11 mouse cellular contexts compared by ENCODE assay signal in genomic region chr7:112375900-112376299, GRCm38 (mm10). TPM values are rescaled to one million over a fixed set of nuclear protein-coding genes. Genes with fewer than 3 reads are reported as not detected.
DNase-seq lines count a peak whose midpoint lies in the region; ATAC-seq and TF ChIP-seq lines count a peak whose summit lies in the region.
"Had no signal": no experiment of that assay in that cellular context is flagged by ENCODE, and none has a peak within 500 bp of the region (broad histone marks: within the 10 kb centered on the region; RNA-seq: fewer than 3 reads in every experiment).

No protein-coding gene starts in this region.

- TF ChIP-seq EP300 in heart, adult 2 months (IDR thresholded peaks at IDR 0.05; ENCODE audit: insufficient read depth, low read depth, low read length) = no peak
- TF ChIP-seq EP300 in ES-Bruce4 (IDR thresholded peaks at IDR 0.05; ENCODE audit: insufficient read depth, low read depth, low read length) = 0 out of 2 replicates have a peak, but pooled peaks have one; percentile 36

- no peaks in the 10 kb centered on the region for H3K27me3 ChIP-seq in heart, embryonic 15.5 days
- H3K27me3 ChIP-seq in heart, adult 2 months (ENCODE audit: control insufficient read depth, insufficient read depth, low read length) = no peaks in the 10 kb centered on the region
- no peaks in the 10 kb centered on the region for H3K27me3 ChIP-seq in ES-Bruce4 (ENCODE audit: control insufficient read depth, insufficient read depth, low read length, poor library complexity, severe bottlenecking)
- no peaks in the 10 kb centered on the region for H3K27me3 ChIP-seq in embryonic facial prominence, embryonic 11.5 days (ENCODE audit: control insufficient read depth, insufficient read depth, low read length)
- no peaks in the 10 kb centered on the region for H3K27me3 ChIP-seq in hindbrain, postnatal 0 days (ENCODE audit: insufficient read depth, low read length)
- H3K27me3 ChIP-seq: embryonic facial prominence, embryonic 13.5 days had no signal

- intact Hi-C loops in heart, adult 2 months (cut with DNase I) = loop anchor here (2.0 kb wide), 1 partner anchor 493 kb away; no protein-coding TSS in a partner anchor

- no peak overlapping the region for H3K4me2 ChIP-seq in heart, embryonic 15.5 days
- H3K4me2 ChIP-seq in embryonic facial prominence, embryonic 11.5 days (ENCODE audit: low read depth, low read length) = no peak overlapping the region
- H3K4me2 ChIP-seq in hindbrain, postnatal 0 days (ENCODE audit: low read depth, low read length) = no peak overlapping the region
- H3K4me2 ChIP-seq: embryonic facial prominence, embryonic 13.5 days had no signal

- H3K9ac ChIP-seq in heart, embryonic 15.5 days = no peak overlapping the region
- H3K9ac ChIP-seq in heart, adult 2 months (ENCODE audit: low read depth, low read length) = no peak overlapping the region
- H3K9ac ChIP-seq in ES-Bruce4 (ENCODE audit: low read depth, poor library complexity, severe bottlenecking) = no peak overlapping the region
- H3K9ac ChIP-seq in embryonic facial prominence, embryonic 11.5 days (replicated peaks; ENCODE audit: low read length) = no peak overlapping the region
- H3K9ac ChIP-seq in hindbrain, postnatal 0 days (replicated peaks; ENCODE audit: low read length) = no peak overlapping the region
- H3K9ac ChIP-seq: embryonic facial prominence, embryonic 13.5 days had no signal

- H3K4me1 ChIP-seq in heart, embryonic 15.5 days (replicated peaks) = peaks cover 31% of the 10 kb centered on the region
- H3K4me1 ChIP-seq in heart, adult 2 months (ENCODE audit: control insufficient read depth, insufficient read depth, low read length) = peaks cover 2% of the 10 kb centered on the region; the same call in 1 of the 2 replicates
- H3K4me1 ChIP-seq in ES-Bruce4 (ENCODE audit: control insufficient read depth, insufficient read depth, low read length) = no peaks in the 10 kb centered on the region
- no peaks in the 10 kb centered on the region for H3K4me1 ChIP-seq in embryonic facial prominence, embryonic 11.5 days (ENCODE audit: control insufficient read depth, insufficient read depth, low read length)
- no peaks in the 10 kb centered on the region for H3K4me1 ChIP-seq in hindbrain, postnatal 0 days (ENCODE audit: insufficient read depth, low read length)

- no peaks in the 10 kb centered on the region for H3K9me3 ChIP-seq in heart, embryonic 15.5 days (replicated peaks)
- no peaks in the 10 kb centered on the region for H3K9me3 ChIP-seq in ES-Bruce4 (replicated peaks; ENCODE audit: control insufficient read depth, insufficient read depth, low read length, poor library complexity, severe bottlenecking)
- no peaks in the 10 kb centered on the region for H3K9me3 ChIP-seq in embryonic facial prominence, embryonic 11.5 days (replicated peaks; ENCODE audit: control insufficient read depth, low read length)
- no peaks in the 10 kb centered on the region for H3K9me3 ChIP-seq in hindbrain, postnatal 0 days (ENCODE audit: low read length)
- H3K9me3 ChIP-seq: embryonic facial prominence, embryonic 13.5 days had no signal

- H3K79me2 ChIP-seq in heart, adult 2 months (replicated peaks; ENCODE audit: control insufficient read depth, insufficient read depth, low read length) = no peaks in the 10 kb centered on the region

- H3K36me3 ChIP-seq in heart, embryonic 15.5 days = no peaks in the 10 kb centered on the region
- H3K36me3 ChIP-seq in heart, adult 2 months (ENCODE audit: control insufficient read depth, insufficient read depth, low read length) = no peaks in the 10 kb centered on the region
- no peaks in the 10 kb centered on the region for H3K36me3 ChIP-seq in ES-Bruce4 (ENCODE audit: control insufficient read depth, insufficient read depth, low read length, poor library complexity, severe bottlenecking)
- H3K36me3 ChIP-seq in embryonic facial prominence, embryonic 11.5 days (replicated peaks; ENCODE audit: control insufficient read depth, insufficient read depth, low read depth, low read length) = no peaks in the 10 kb centered on the region
- H3K36me3 ChIP-seq in hindbrain, postnatal 0 days (ENCODE audit: insufficient read depth, low read length) = no peaks in the 10 kb centered on the region
- H3K36me3 ChIP-seq: embryonic facial prominence, embryonic 13.5 days had no signal

- no peak for TF ChIP-seq CTCF in heart, adult 2 months (IDR thresholded peaks at IDR 0.05)
- no peak for TF ChIP-seq CTCF in ES-Bruce4 (IDR thresholded peaks at IDR 0.05; ENCODE audit: low read depth, low read length)
- no peak for TF ChIP-seq CTCF in hindbrain, postnatal 0 days (IDR thresholded peaks at IDR 0.05; ENCODE audit: low read depth)

- 24% methylated on average over 5 of the region's 5 CpGs for WGBS in heart, embryonic 15.5 days
- WGBS in heart, adult 2 months = 45% methylated on average over 5 of the region's 5 CpGs
- 64% methylated on average over 5 of the region's 5 CpGs for WGBS in embryonic facial prominence, embryonic 11.5 days
- WGBS in hindbrain, postnatal 0 days = 77% methylated on average over 5 of the region's 5 CpGs

- peak; percentile 70 for ATAC-seq in heart, embryonic 15.5 days (replicated peaks; ENCODE audit: insufficient number of reproducible peaks, insufficient read depth, low FRiP score, low read depth)
- ATAC-seq in embryonic facial prominence, embryonic 11.5 days (replicated peaks; ENCODE audit: insufficient number of reproducible peaks, low FRiP score, low TSS enrichment, low read depth) = no peak
- ATAC-seq in hindbrain, postnatal 0 days = no peak
- no peak for ATAC-seq in cerebellum, adult (ENCODE audit: insufficient number of reproducible peaks, low FRiP score, low TSS enrichment)

- H3K27ac ChIP-seq in heart, embryonic 15.5 days = peak overlapping the region; percentile 78
- no peak overlapping the region for H3K27ac ChIP-seq in heart, adult 2 months
- H3K27ac ChIP-seq in ES-Bruce4 (ENCODE audit: insufficient read depth, low read length) = no peak overlapping the region; the same call in 1 of the 2 replicates
- no peak overlapping the region for H3K27ac ChIP-seq in embryonic facial prominence, embryonic 11.5 days (replicated peaks; ENCODE audit: low read depth, low read length)
- no peak overlapping the region for H3K27ac ChIP-seq in hindbrain, postnatal 0 days
- H3K27ac ChIP-seq: embryonic facial prominence, embryonic 13.5 days; left cerebral cortex, adult 2 months had no signal

- TF ChIP-seq POLR2A in heart, adult 2 months (IDR thresholded peaks at IDR 0.05; ENCODE audit: insufficient read depth, low read depth, low read length) = no peak
- no peak for TF ChIP-seq POLR2A in ES-Bruce4 (IDR thresholded peaks at IDR 0.05; ENCODE audit: insufficient read depth, low read length)

- DNase-seq in heart, adult 2 months = no peak
- DNase-seq in embryonic facial prominence, embryonic 11.5 days (ENCODE audit: low spot score) = peak; percentile 30
- peak; percentile 62 for DNase-seq in lung, postnatal 10 days
- no peak for DNase-seq in T-cell, adult 2 months (ENCODE audit: low spot score)
- DNase-seq in hindbrain, postnatal 0 days (ENCODE audit: low spot score) = no peak

- H3K4me3 ChIP-seq in heart, embryonic 15.5 days = no peak overlapping the region
- no peak overlapping the region for H3K4me3 ChIP-seq in heart, adult 2 months
- H3K4me3 ChIP-seq in ES-Bruce4 (ENCODE audit: low read depth, low read length) = no peak overlapping the region
- no peak overlapping the region for H3K4me3 ChIP-seq in embryonic facial prominence, embryonic 11.5 days (ENCODE audit: low read depth, low read length)
- H3K4me3 ChIP-seq in hindbrain, postnatal 0 days (ENCODE audit: low read length) = no peak overlapping the region
- H3K4me3 ChIP-seq: embryonic facial prominence, embryonic 13.5 days; left cerebral cortex, adult 2 months had no signal

RNA-seq across cellular contexts. Expression of gene Parva, which starts 51.4 kb away (rescaled TPM):
- 74.6 and 83.2 TPM in 2 replicates for polyA plus RNA-seq in heart, embryonic 15.5 days (2015; fragmentation: Nextera tagmentation; extraction: Ambion mirVana)
- total RNA-seq in heart, adult 2 months (2021) = 10 to 100 TPM; 44.3 to 45.5 TPM
- 30.7 and 43.5 TPM in 2 replicates for polyA plus RNA-seq in heart, adult 2 months (2012; rRNA removed)
- polyA plus RNA-seq in ES-Bruce4 (2011; ENCODE audit: insufficient read depth, insufficient read length, low read depth, missing spikeins) = 38.5 and 43.2 TPM in 2 replicates
- polyA plus RNA-seq in embryonic facial prominence, embryonic 11.5 days (2014; fragmentation: Nextera tagmentation; extraction: Ambion mirVana) = 72.6 and 77.2 TPM in 2 replicates
- 34.0 and 35.9 TPM in 2 replicates for total RNA-seq in hindbrain, postnatal 0 days (2014; rRNA removed)
- 26.3 and 28.8 TPM in 2 replicates for polyA plus RNA-seq in hindbrain, postnatal 0 days (2015; fragmentation: Nextera tagmentation; extraction: Ambion mirVana)
- total RNA-seq: hematopoietic stem cell, adult 5-6 weeks had no signal

Comparison
In these comparisons a context has a peak if more than half of its experiments do, and no peak if none do; other contexts are left out.
1. DNase-seq: peak in embryonic facial prominence, embryonic 11.5 days (single experiment) and lung, postnatal 10 days (single experiment); none in heart, adult 2 months (0 of 2), T-cell, adult 2 months (single experiment) and hindbrain, postnatal 0 days (single experiment).